Mouse (Mus musculus) cerebellum, adult 2 months (tissue): Measurements from ENCODE around the gene Sult1a1.

Source experiments
- CTCF ChIP-seq: fragments of 200-500 bp; IDR thresholded peaks from 2 replicates; pipeline ENCODE4 v1.5.1; 2011; ENCODE audit warnings: low read depth, mild to moderate bottlenecking, control low read depth, low read length, moderate library complexity, borderline replicate concordance; ENCODE audit not compliant: insufficient read depth
- POLR2A ChIP-seq: fragments of 200-500 bp; IDR thresholded peaks from 2 replicates; pipeline ENCODE4 v1.6.1; 2011; ENCODE audit warnings: low read length, control low read depth, borderline replicate concordance; ENCODE audit not compliant: insufficient read depth

- no peak for TF ChIP-seq CTCF
- TF ChIP-seq POLR2A: no peak
Measured at GRCm38 (mm10) chr7:126653991-126654390, 22.2 kb downstream of the Sult1a1 start.
